Mouse (Mus musculus): ENCODE results near the gene Ccnt2. TPM values are rescaled to one million over a fixed set of nuclear protein-coding genes. Genes with fewer than 3 reads are reported as not detected.

Ccnt2 gene
- polyA plus RNA-seq, 1 experiment from 2014 or later: 100 TPM

DNA sequence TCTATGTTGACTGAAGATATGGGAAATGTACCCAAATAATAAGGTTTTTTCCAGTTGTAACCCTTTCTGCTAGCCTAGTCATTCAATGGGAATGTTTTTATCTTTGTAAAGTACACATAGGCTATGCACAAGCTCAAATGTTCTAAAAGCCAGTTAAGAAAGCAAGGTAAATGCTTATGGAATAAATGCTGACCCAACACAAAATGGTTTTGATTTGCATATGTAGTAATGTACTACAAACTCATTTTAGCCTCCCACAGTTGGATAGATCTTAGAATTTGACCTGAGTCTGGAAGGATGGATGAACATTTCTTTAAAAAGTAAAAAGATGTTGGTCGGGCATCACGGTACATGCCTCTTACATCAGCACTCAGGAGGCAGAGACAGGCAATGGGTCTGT, 7.2 kb upstream of the Ccnt2 start:
- no peaks in the 10 kb centered on the region for H3K9me3 ChIP-seq
- no peaks in the 10 kb centered on the region for H3K27me3 ChIP-seq
- no peaks in the 10 kb centered on the region for H3K36me3 ChIP-seq
- no peak overlapping the region for H3K9ac ChIP-seq
- ATAC-seq (ENCODE audit: insufficient number of reproducible peaks, insufficient read depth, low FRiP score, low TSS enrichment, low read depth): no peak
- no peak overlapping the region for H3K27ac ChIP-seq
- 84% methylated on average over 2 of the region's 2 CpGs for WGBS
- no peak overlapping the region for H3K4me2 ChIP-seq
- H3K4me1 ChIP-seq: no peaks in the 10 kb centered on the region
- no peak overlapping the region for H3K4me3 ChIP-seq

DNA sequence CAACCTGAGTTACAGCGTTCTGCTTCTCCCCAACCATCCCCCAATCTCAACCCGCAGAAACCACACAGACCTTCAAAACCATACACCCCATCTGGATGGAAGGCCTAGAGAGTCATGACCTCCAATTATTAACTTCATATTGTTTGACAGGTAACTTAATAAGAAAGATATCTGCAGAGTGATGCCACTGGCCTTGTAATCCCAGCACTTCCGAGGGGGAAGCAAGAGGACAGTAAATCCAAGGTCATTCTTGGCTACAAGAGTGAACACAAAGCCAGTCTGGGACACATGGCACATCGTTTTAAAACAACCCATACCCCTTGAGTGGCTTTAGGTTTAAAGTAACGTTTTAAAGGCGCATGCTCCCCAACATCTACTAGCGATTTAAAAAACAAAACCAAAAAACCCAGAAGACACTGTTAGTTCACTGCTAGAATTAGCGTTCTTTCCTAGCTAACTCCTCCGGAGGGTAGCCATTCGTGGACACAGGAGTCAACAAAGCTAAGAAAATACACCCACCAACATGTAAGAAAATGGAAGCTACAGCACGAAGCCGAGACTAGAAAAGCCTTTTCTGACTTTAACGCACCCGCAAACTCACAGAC, 664 bp upstream of the Ccnt2 start:
- peaks cover 8% of the 10 kb centered on the region for H3K4me1 ChIP-seq
- no peaks in the 10 kb centered on the region for H3K9me3 ChIP-seq
- ATAC-seq (ENCODE audit: insufficient number of reproducible peaks, insufficient read depth, low FRiP score, low TSS enrichment, low read depth): 0 out of 2 replicates have a peak, but pooled peaks have one; percentile 7
- H3K4me3 ChIP-seq: peak overlapping the region; percentile 85
- peak overlapping the region; percentile 94 for H3K9ac ChIP-seq
- H3K27me3 ChIP-seq: no peaks in the 10 kb centered on the region
- H3K4me2 ChIP-seq: peak overlapping the region; percentile 82
- 0 out of 2 replicates have a peak, but pooled peaks cover 6% of the 10 kb centered on the region for H3K36me3 ChIP-seq
- under 1% methylated on average over 14 of the region's 14 CpGs for WGBS
- H3K27ac ChIP-seq: peak overlapping the region; percentile 93

DNA sequence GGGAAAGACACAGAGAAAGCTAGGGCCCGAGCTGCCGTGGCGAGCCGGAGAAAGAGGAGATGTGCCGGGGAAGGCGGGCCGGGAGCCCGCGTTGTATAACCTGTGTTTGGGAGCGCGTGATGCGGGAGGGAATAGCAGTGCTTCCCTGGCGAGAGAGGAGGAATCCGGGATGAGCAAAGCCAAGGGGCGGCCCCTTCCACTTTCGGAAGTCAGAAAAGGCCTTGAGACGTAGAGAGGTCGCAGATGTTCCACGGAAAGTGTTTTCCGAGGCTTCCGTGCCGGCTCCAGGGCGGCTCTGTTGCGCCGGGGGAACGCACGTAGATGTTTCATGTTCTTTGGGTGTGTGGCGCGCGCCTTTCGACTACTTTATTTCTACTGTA, 527 bp downstream of the Ccnt2 start:
- H3K9me3 ChIP-seq: no peaks in the 10 kb centered on the region
- under 1% methylated on average over 31 of the region's 31 CpGs for WGBS
- H3K27me3 ChIP-seq: no peaks in the 10 kb centered on the region
- 0 out of 2 replicates have a peak, but pooled peaks cover 6% of the 10 kb centered on the region for H3K36me3 ChIP-seq
- peak; percentile 16; the same call in 1 of the 2 replicates for ATAC-seq (ENCODE audit: insufficient number of reproducible peaks, insufficient read depth, low FRiP score, low TSS enrichment, low read depth)
- H3K9ac ChIP-seq: peak overlapping the region; percentile 94
- H3K4me2 ChIP-seq: peak overlapping the region; percentile 78
- H3K27ac ChIP-seq: peak overlapping the region; percentile 93
- H3K4me1 ChIP-seq: peaks cover 13% of the 10 kb centered on the region
- H3K4me3 ChIP-seq: peak overlapping the region; percentile 85

DNA sequence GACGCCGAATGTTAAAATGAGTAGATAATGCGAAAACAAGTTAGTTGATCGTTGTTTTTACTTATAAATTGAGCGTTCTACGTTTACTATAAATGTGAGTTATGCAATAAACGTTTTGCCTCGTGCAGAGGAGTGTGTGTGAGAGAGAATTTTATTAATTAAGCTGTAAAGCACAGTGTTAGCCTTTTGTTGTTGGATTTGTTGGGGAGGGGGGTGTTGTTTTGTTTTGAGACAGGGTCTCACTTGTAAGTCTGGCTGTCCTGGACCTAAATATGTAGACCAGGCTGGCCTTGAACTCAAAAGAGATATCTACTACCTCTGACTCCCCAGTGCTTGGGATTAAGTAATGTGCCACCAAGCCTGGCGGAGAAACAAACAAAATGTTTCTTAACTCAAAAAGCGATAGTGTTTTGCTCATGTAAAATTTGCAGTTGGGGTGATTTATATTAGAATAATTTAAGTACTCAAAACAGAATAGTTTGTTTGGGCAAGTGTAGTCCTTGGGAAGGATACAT, 1.3 kb downstream of the Ccnt2 start:
- Histone ChIP-seq H3K36me3 (0 out of 2 replicates have a peak, but pooled peaks cover 6% of the 10 kb centered on the region), H3K9ac (peak overlapping the region; percentile 94), H3K9me3 (no peaks in the 10 kb centered on the region), H3K27me3 (no peaks in the 10 kb centered on the region), H3K4me3 (peak overlapping the region; percentile 85), H3K27ac (no peak overlapping the region), H3K4me2 (peak overlapping the region; percentile 78), H3K4me1 (peaks cover 17% of the 10 kb centered on the region)
- ATAC-seq (ENCODE audit: insufficient number of reproducible peaks, insufficient read depth, low FRiP score, low TSS enrichment, low read depth): no peak
- WGBS: 10% methylated on average over 10 of the region's 10 CpGs

DNA sequence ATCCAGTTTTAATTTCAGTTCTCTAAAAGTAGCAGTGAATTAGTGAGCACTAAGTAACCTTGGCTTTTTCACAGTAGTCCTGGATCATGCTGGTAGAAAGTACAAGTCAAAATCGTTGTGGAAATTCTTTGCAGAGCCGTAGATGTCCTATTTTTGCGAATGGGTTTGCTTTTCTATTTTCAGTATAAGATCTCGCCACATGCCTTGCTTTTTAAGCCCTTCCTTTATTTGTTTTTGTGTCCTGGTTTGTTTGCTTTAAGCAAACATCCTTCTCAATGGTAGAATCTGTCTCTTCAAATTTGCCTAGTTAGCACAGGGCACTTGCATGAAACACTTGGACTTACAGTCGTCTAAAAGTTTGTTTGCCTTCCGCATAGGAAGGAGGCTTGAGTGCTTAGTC, 2.3 kb downstream of the Ccnt2 start:
- Histone ChIP-seq H3K9me3 (no peaks in the 10 kb centered on the region), H3K27me3 (no peaks in the 10 kb centered on the region), H3K27ac (no peak overlapping the region), H3K9ac (no peak overlapping the region), H3K4me2 (peak overlapping the region; percentile 78), H3K36me3 (0 out of 2 replicates have a peak, but pooled peaks cover 6% of the 10 kb centered on the region), H3K4me3 (peak overlapping the region; percentile 10; the same call in 1 of the 2 replicates), H3K4me1 (peaks cover 20% of the 10 kb centered on the region)
- WGBS: 68% methylated on average over 6 of the region's 6 CpGs
- no peak for ATAC-seq (ENCODE audit: insufficient number of reproducible peaks, insufficient read depth, low FRiP score, low TSS enrichment, low read depth)

DNA sequence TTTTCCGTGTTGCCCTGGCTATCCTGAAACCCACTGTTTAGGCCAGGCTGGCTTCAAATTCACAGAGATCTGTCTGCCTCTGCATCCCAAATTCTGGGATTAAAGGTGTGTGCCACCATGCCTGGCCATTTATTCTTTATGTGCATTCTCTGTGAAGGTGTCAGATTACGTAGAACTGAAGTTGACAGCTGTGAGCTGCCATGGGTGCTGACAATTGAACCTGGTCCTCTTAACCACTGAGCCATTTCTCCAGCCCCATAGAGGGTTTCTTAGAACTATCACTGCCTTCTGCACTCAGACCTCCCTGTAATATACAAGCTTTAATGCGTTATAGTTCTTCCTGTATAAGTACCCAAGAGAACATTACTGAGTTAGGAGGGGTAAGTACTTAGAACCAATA, 4.6 kb downstream of the Ccnt2 start:
- Histone ChIP-seq H3K4me1 (peaks cover 29% of the 10 kb centered on the region), H3K36me3 (0 out of 2 replicates have a peak, but pooled peaks cover 6% of the 10 kb centered on the region), H3K9me3 (no peaks in the 10 kb centered on the region), H3K4me3 (no peak overlapping the region), H3K4me2 (no peak overlapping the region), H3K27me3 (no peaks in the 10 kb centered on the region), H3K9ac (no peak overlapping the region), H3K27ac (no peak overlapping the region)
- no peak for ATAC-seq (ENCODE audit: insufficient number of reproducible peaks, insufficient read depth, low FRiP score, low TSS enrichment, low read depth)
- WGBS: 91% methylated on average over 3 of the region's 3 CpGs

DNA sequence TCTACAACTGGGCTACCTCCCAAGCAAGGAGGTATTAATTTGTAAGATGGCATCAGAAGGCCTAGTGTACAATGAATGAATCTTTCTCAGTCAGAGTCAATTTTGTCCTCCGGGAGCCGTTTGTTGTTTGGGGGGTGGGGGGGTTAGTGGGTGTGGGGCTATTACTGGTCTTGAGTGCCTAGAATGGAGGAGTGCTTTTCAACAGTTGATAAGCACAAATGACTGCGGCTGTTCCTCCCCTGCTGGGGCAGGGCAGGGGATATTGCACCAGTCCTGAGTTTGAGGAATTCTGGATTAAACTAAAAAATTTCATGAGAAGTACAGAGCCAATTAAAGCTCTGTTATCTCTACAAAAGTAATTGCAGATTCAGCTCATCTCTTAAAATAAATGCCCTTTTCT, 6.2 kb downstream of the Ccnt2 start:
- ATAC-seq (ENCODE audit: insufficient number of reproducible peaks, insufficient read depth, low FRiP score, low TSS enrichment, low read depth): no peak
- Histone ChIP-seq H3K27me3 (no peaks in the 10 kb centered on the region), H3K4me2 (no peak overlapping the region), H3K4me1 (peaks cover 39% of the 10 kb centered on the region), H3K9me3 (no peaks in the 10 kb centered on the region), H3K4me3 (no peak overlapping the region), H3K27ac (no peak overlapping the region), H3K36me3 (0 out of 2 replicates have a peak, but pooled peaks cover 6% of the 10 kb centered on the region), H3K9ac (no peak overlapping the region)
- WGBS: 58% methylated on average over 3 of the region's 3 CpGs

DNA sequence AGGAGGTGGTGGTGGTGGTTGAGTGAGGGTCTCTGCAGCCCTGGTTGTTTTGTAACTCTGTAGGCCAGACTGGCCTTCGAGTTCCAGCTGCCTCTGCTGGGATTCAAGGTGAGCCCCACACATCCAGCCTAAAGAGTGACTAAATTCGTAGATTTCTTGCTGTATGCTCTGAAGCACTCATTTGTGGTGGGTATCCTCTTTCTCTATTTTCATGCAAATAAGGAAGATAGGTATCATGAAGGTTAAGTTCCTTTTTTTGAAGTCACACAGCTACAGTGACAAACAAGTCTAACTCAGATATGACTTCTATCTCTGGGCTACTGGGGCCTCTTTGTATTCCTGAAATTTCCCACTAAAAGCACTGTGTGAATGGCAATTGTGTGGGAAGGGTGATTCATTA, 6.9 kb downstream of the Ccnt2 start:
- no peaks in the 10 kb centered on the region for H3K9me3 ChIP-seq
- H3K27ac ChIP-seq: no peak overlapping the region
- WGBS: 71% methylated on average over 2 of the region's 2 CpGs
- peaks cover 44% of the 10 kb centered on the region for H3K4me1 ChIP-seq
- ATAC-seq (ENCODE audit: insufficient number of reproducible peaks, insufficient read depth, low FRiP score, low TSS enrichment, low read depth): no peak
- no peak overlapping the region for H3K4me3 ChIP-seq
- H3K9ac ChIP-seq: no peak overlapping the region
- no peaks in the 10 kb centered on the region for H3K27me3 ChIP-seq
- H3K4me2 ChIP-seq: no peak overlapping the region
- 0 out of 2 replicates have a peak, but pooled peaks cover 6% of the 10 kb centered on the region for H3K36me3 ChIP-seq

DNA sequence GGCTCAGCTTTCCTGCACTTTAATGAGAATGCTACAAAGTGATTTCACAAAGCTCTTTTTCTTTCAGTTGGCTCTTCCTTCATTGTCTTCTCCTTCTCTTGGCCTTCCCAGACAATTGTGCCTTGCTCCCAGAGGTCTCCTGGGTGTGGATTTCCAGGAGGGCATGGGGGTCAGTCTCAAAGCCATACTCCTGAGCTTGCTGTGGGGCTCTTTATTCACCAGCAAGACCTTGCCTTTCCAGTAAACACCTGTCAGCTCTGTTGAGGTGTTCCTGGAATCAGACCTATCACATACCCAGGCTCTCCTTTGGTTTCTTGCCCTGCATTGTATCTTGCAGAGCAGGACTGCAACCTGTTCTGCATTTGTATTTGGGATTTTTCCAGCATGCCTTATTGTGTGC, 9.9 kb downstream of the Ccnt2 start:
- ATAC-seq (ENCODE audit: insufficient number of reproducible peaks, insufficient read depth, low FRiP score, low TSS enrichment, low read depth): no peak
- Histone ChIP-seq H3K4me2 (no peak overlapping the region), H3K4me3 (no peak overlapping the region), H3K36me3 (no peaks in the 10 kb centered on the region), H3K4me1 (peaks cover 57% of the 10 kb centered on the region), H3K9me3 (no peaks in the 10 kb centered on the region), H3K27ac (no peak overlapping the region), H3K27me3 (no peaks in the 10 kb centered on the region), H3K9ac (no peak overlapping the region)

DNA sequence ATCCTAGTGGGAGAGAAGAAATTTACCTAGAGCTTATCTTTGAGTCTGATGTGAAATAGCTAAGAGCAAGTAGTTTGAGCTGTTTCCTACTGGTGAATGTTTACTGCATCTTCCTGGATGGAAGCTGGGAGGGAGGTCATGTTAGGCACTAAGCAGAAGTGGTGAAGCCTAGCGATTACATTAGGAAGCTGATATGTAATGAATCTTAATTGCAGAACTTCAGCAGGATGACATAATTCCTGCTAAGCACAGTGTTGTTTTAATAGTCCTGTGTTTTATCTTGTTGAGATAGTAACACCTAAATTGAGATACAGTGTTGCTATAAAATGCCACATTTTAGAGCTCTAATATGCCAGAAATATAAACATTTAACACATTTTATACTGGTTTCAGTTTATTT, 11.9 kb downstream of the Ccnt2 start:
- Histone ChIP-seq H3K4me1 (peaks cover 50% of the 10 kb centered on the region), H3K36me3 (no peaks in the 10 kb centered on the region), H3K9ac (no peak overlapping the region), H3K4me3 (no peak overlapping the region), H3K9me3 (no peaks in the 10 kb centered on the region), H3K27ac (peak overlapping the region; percentile 22; the same call in 1 of the 2 replicates), H3K27me3 (no peaks in the 10 kb centered on the region), H3K4me2 (no peak overlapping the region)
- no peak for ATAC-seq (ENCODE audit: insufficient number of reproducible peaks, insufficient read depth, low FRiP score, low TSS enrichment, low read depth)
- WGBS: 59% methylated on average over 1 of the region's 1 CpGs

DNA sequence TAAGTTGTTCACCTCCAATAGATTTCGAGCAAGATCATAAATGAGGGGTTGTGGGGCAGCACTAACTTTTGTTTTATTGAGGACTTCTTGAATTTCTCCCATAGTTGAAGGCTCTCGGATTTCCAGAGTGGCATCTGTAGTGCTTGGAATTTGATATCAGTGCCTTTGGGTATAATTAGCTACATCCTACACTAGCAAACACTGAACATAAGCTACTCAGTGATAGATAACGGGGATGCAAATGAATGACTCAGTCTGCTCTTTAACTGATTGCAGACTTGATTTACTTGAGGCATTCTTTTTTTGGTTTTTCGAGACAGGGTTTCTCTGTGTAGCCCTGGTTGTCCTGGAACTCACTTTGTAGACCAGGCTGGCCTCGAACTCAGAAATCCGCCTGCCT, 15.0 kb downstream of the Ccnt2 start:
- Histone ChIP-seq H3K27me3 (no peaks in the 10 kb centered on the region), H3K4me2 (no peak overlapping the region), H3K4me3 (no peak overlapping the region), H3K9me3 (no peaks in the 10 kb centered on the region), H3K9ac (no peak overlapping the region), H3K4me1 (peaks cover 32% of the 10 kb centered on the region), H3K27ac (no peak overlapping the region), H3K36me3 (peaks cover 8% of the 10 kb centered on the region)
- WGBS: 35% methylated on average over 6 of the region's 6 CpGs
- ATAC-seq (ENCODE audit: insufficient number of reproducible peaks, insufficient read depth, low FRiP score, low TSS enrichment, low read depth): no peak

DNA sequence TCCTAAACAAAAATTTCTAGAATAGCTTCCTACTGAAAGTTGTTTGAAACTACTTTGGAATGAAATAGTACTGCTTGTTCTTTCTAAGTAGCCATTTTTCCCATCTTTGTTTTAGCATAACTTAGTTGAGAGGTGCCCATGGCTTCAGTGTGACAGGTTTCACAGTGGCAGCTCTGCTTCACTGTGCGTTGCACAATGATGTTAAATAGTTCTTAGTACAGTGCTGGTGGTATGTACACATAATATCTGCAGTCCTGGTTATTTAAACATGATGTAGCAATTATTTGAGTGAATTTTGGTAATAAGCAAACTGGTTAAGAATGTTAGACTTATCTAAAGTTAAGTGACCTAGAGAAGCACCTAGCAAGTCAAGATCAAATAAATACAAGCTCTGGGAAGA, 19.5 kb downstream of the Ccnt2 start:
- ATAC-seq (ENCODE audit: insufficient number of reproducible peaks, insufficient read depth, low FRiP score, low TSS enrichment, low read depth): no peak
- Histone ChIP-seq H3K9ac (no peak overlapping the region), H3K4me3 (no peak overlapping the region), H3K9me3 (no peaks in the 10 kb centered on the region), H3K4me1 (peaks cover 13% of the 10 kb centered on the region), H3K27me3 (no peaks in the 10 kb centered on the region), H3K27ac (no peak overlapping the region), H3K4me2 (no peak overlapping the region), H3K36me3 (peaks cover 13% of the 10 kb centered on the region)
- WGBS: 91% methylated on average over 1 of the region's 1 CpGs

All from embryonic facial prominence, embryonic 13.5 days (tissue).